Mouse (Mus musculus): ENCODE results near the gene Gls2. TPM values are rescaled to one million over a fixed set of nuclear protein-coding genes. Genes with fewer than 3 reads are reported as not detected.

Gene Gls2
- polyA plus RNA-seq, 1 experiment: 2.8 TPM

DNA sequence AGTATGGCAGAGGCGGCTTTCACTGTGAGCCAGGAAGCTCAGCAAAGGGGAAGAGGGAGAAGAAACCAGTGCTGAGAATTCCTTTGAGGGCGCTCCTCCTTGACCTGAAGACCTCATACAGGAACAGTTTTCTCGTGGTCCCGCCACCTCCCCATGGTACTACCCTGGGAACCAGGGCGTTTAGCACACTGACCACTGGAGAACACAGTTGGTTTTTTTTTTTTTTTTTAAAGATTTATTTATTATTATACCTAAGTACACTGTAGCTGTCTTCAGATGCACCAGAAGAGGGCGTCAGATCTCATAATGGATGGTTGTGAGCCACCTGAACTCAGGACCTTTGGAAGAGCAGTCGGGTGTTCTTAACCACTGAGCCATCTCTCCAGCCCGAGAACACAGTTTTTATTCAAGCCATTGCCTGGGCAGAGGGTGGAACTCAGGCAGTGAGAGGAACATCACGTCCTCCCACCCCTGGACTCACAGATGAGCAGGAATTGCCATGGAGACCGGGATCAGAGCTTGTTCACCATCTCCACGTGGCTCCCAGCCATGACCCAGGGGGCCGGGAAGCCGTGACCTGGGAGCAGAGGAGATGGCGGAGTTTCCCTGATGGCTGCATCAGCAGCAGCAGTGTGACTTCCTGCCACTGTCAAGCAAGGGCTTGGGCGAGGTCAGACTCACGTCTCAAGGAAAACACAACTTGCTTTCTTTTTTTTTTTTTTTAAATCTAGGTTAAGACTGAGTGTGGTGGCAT lies 27.5 kb downstream of the Gls2 start:
- Histone ChIP-seq H3K27me3 (ENCODE audit: control insufficient read depth, insufficient read depth, insufficient read length) (peaks cover 7% of the 10 kb centered on the region), H3K4me3 (ENCODE audit: insufficient read depth, poor library complexity, severe bottlenecking) (no peak overlapping the region), H3ac (ENCODE audit: control insufficient read depth, insufficient read length, low read depth) (no peak overlapping the region), H3K36me3 (ENCODE audit: control insufficient read depth, insufficient read depth) (no peaks in the 10 kb centered on the region), H3K79me2 (ENCODE audit: control insufficient read depth, insufficient read depth) (no peaks in the 10 kb centered on the region), H3K79me3 (ENCODE audit: low read depth) (no peaks in the 10 kb centered on the region)
- TF ChIP-seq CTCF (IDR thresholded peaks at IDR 0.05; ENCODE audit: control insufficient read depth, insufficient read depth, insufficient read length) (no peak), MYOG (IDR thresholded peaks at IDR 0.05; ENCODE audit: control insufficient read depth, extremely low read depth, insufficient read length) (no peak), MAX (IDR thresholded peaks at IDR 0.05) (no peak), USF1 (IDR thresholded peaks at IDR 0.05; ENCODE audit: low read depth) (no peak), CEBPB (IDR thresholded peaks at IDR 0.05; ENCODE audit: low read depth) (no peak), FOSL1 (IDR thresholded peaks at IDR 0.05; ENCODE audit: insufficient read depth, low read length, poor library complexity, severe bottlenecking) (no peak), MYOD1 (IDR thresholded peaks at IDR 0.05; ENCODE audit: control insufficient read depth, insufficient read length, low read depth) (no peak)

GRCm38 (mm10) chr10:128225064-128225463 lies 30.8 kb downstream of the Gls2 start:
- H3K79me2 ChIP-seq (ENCODE audit: control insufficient read depth, insufficient read depth): no peaks in the 10 kb centered on the region
- H3K4me3 ChIP-seq (ENCODE audit: insufficient read depth, poor library complexity, severe bottlenecking): no peak overlapping the region
- no peaks in the 10 kb centered on the region for H3K36me3 ChIP-seq (ENCODE audit: control insufficient read depth, insufficient read depth)
- H3K27me3 ChIP-seq (ENCODE audit: control insufficient read depth, insufficient read depth, insufficient read length): peaks cover 7% of the 10 kb centered on the region
- no peak for TF ChIP-seq USF1 (IDR thresholded peaks at IDR 0.05; ENCODE audit: low read depth)
- no peak for TF ChIP-seq CTCF (IDR thresholded peaks at IDR 0.05; ENCODE audit: control insufficient read depth, insufficient read depth, insufficient read length)
- no peak for TF ChIP-seq CEBPB (IDR thresholded peaks at IDR 0.05; ENCODE audit: low read depth)
- TF ChIP-seq MYOD1 (IDR thresholded peaks at IDR 0.05; ENCODE audit: control insufficient read depth, insufficient read length, low read depth): no peak
- TF ChIP-seq MYOG (IDR thresholded peaks at IDR 0.05; ENCODE audit: control insufficient read depth, extremely low read depth, insufficient read length): no peak
- TF ChIP-seq FOSL1 (IDR thresholded peaks at IDR 0.05; ENCODE audit: insufficient read depth, low read length, poor library complexity, severe bottlenecking): no peak
- TF ChIP-seq MAX (IDR thresholded peaks at IDR 0.05): no peak
- no peaks in the 10 kb centered on the region for H3K79me3 ChIP-seq (ENCODE audit: low read depth)
- no peak overlapping the region for H3ac ChIP-seq (ENCODE audit: control insufficient read depth, insufficient read length, low read depth)

DNA sequence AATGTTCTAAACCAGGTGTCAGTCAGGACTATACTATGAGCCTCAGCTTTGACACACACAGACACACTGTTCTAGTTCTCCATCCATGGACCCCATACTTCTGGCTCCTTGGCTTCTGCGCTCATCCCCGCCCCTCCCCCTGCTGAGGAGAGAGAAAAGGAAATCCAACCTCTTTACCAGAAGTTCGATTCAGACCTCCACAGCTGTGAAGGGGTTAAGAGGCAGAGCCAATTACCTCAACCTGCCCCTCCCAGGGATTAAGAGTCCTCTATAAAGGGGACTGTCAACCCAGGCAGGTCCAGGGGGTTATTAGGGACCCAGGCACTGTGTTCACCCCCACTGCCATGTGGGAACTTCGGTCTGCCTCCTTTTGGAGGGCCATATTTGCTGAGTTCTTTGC lies 31.3 kb downstream of the Gls2 start, which contains the start of gene Mip:
Mip (plus strand) TSS at position 301 of the 400 bp plus-strand sequence.
- H3K36me3 ChIP-seq (ENCODE audit: control insufficient read depth, insufficient read depth): no peaks in the 10 kb centered on the region
- H3K27me3 ChIP-seq (ENCODE audit: control insufficient read depth, insufficient read depth, insufficient read length): peaks cover 7% of the 10 kb centered on the region
- H3ac ChIP-seq (ENCODE audit: control insufficient read depth, insufficient read length, low read depth): no peak within 1 kb of the TSS
- TF ChIP-seq CEBPB (IDR thresholded peaks at IDR 0.05; ENCODE audit: low read depth) (no peak), FOSL1 (IDR thresholded peaks at IDR 0.05; ENCODE audit: insufficient read depth, low read length, poor library complexity, severe bottlenecking) (no peak), CTCF (IDR thresholded peaks at IDR 0.05; ENCODE audit: control insufficient read depth, insufficient read depth, insufficient read length) (no peak), MYOG (IDR thresholded peaks at IDR 0.05; ENCODE audit: control insufficient read depth, extremely low read depth, insufficient read length) (no peak), MAX (IDR thresholded peaks at IDR 0.05) (no peak), USF1 (IDR thresholded peaks at IDR 0.05; ENCODE audit: low read depth) (no peak), MYOD1 (IDR thresholded peaks at IDR 0.05; ENCODE audit: control insufficient read depth, insufficient read length, low read depth) (no peak)
- H3K79me3 ChIP-seq (ENCODE audit: low read depth): no peaks in the 10 kb centered on the region
- H3K79me2 ChIP-seq (ENCODE audit: control insufficient read depth, insufficient read depth): no peaks in the 10 kb centered on the region
- no peak within 1 kb of the TSS for H3K4me3 ChIP-seq (ENCODE audit: insufficient read depth, poor library complexity, severe bottlenecking)

DNA sequence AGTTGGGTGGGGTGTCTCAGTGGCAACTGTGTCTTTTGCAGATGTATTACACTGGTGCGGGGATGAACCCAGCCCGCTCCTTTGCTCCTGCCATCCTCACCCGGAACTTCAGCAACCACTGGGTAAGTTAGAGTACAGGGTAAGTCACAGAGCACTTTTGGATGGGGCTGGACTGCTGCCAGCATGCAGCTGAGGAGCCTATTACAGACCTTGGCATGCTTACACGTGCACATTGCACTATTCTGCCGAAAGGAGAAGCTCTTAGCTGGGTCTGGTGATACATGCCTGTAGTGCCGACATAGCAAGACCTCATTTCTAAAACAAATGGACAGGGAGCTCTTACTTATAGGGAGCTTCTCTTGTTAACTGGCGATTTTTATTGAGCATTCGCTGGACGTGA lies 33.3 kb downstream of the Gls2 start:
- peaks cover 3% of the 10 kb centered on the region for H3K27me3 ChIP-seq (ENCODE audit: control insufficient read depth, insufficient read depth, insufficient read length)
- H3ac ChIP-seq (ENCODE audit: control insufficient read depth, insufficient read length, low read depth): no peak overlapping the region
- TF ChIP-seq USF1 (IDR thresholded peaks at IDR 0.05; ENCODE audit: low read depth) (no peak), FOSL1 (IDR thresholded peaks at IDR 0.05; ENCODE audit: insufficient read depth, low read length, poor library complexity, severe bottlenecking) (no peak), MYOD1 (IDR thresholded peaks at IDR 0.05; ENCODE audit: control insufficient read depth, insufficient read length, low read depth) (no peak), MAX (IDR thresholded peaks at IDR 0.05) (no peak)
- H3K79me3 ChIP-seq (ENCODE audit: low read depth): no peaks in the 10 kb centered on the region
- H3K79me2 ChIP-seq (ENCODE audit: control insufficient read depth, insufficient read depth): peaks cover 4% of the 10 kb centered on the region
- no peak overlapping the region for H3K4me3 ChIP-seq (ENCODE audit: insufficient read depth, poor library complexity, severe bottlenecking)
- no peaks in the 10 kb centered on the region for H3K36me3 ChIP-seq (ENCODE audit: control insufficient read depth, insufficient read depth)

DNA sequence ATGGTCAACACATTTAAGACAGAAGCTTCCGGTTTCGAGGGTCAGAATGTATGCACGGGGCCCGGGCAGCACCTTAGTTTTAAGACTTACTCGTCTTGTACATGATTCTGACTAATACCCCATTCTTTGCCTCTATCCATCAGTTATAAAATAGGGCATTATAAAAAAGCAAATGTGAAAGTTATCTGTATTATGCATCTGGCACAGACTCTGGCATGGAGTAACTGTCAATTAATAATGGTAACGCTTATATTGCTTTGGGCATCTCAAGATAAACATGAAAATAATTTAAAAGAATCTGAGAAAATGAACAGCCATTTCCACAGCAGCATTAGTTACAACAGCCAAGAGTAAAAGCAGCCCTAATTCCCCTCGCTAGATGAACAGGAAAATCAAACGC lies 33.8 kb downstream of the Gls2 start:
- peaks cover 3% of the 10 kb centered on the region for H3K27me3 ChIP-seq (ENCODE audit: control insufficient read depth, insufficient read depth, insufficient read length)
- TF ChIP-seq CTCF (IDR thresholded peaks at IDR 0.05; ENCODE audit: control insufficient read depth, insufficient read depth, insufficient read length) (no peak), USF1 (IDR thresholded peaks at IDR 0.05; ENCODE audit: low read depth) (no peak), FOSL1 (IDR thresholded peaks at IDR 0.05; ENCODE audit: insufficient read depth, low read length, poor library complexity, severe bottlenecking) (no peak), CEBPB (IDR thresholded peaks at IDR 0.05; ENCODE audit: low read depth) (no peak), MYOD1 (IDR thresholded peaks at IDR 0.05; ENCODE audit: control insufficient read depth, insufficient read length, low read depth) (no peak), MAX (IDR thresholded peaks at IDR 0.05) (no peak), MYOG (IDR thresholded peaks at IDR 0.05; ENCODE audit: control insufficient read depth, extremely low read depth, insufficient read length) (no peak)
- no peaks in the 10 kb centered on the region for H3K79me3 ChIP-seq (ENCODE audit: low read depth)
- H3K79me2 ChIP-seq (ENCODE audit: control insufficient read depth, insufficient read depth): peaks cover 8% of the 10 kb centered on the region
- no peak overlapping the region for H3K4me3 ChIP-seq (ENCODE audit: insufficient read depth, poor library complexity, severe bottlenecking)
- H3ac ChIP-seq (ENCODE audit: control insufficient read depth, insufficient read length, low read depth): no peak overlapping the region
- H3K36me3 ChIP-seq (ENCODE audit: control insufficient read depth, insufficient read depth): no peaks in the 10 kb centered on the region

All from C2C12 (cell line).